Mouse (Mus musculus) yolk sac, embryonic 10.5 days (tissue): ENCODE data around the gene Rps6kc1.
"Not testable (repeated sequence)": the region's sequence is repeated elsewhere in the genome, so short reads cannot be mapped to it uniquely, and the experiment has no call there.

Experiments used
- DNase-seq: peaks from one replicate; pipeline ENCODE4 v3.0.0-alpha.2; 2017; ENCODE audit warnings: low spot score

The Rps6kc1 gene

GRCm38 (mm10) chr1:190911415-190912123 lies at the start of gene Rps6kc1:
Gene Rps6kc1 (minus strand): TSS chr1:190911770.
- DNase-seq = peak; percentile 85

- no peak for DNase-seq
Measured at GRCm38 (mm10) chr1:190958821-190959220, 47.3 kb upstream of the Rps6kc1 start.

GRCm38 (mm10) chr1:190953009-190953408 lies 41.4 kb upstream of the Rps6kc1 start:
- DNase-seq = no peak

- no peak for DNase-seq
Measured at GRCm38 (mm10) chr1:190951014-190951413, 39.4 kb upstream of the Rps6kc1 start.

GRCm38 (mm10) chr1:190948846-190949245 lies 37.3 kb upstream of the Rps6kc1 start:
- DNase-seq = no peak

GRCm38 (mm10) chr1:190948439-190948838 lies 36.9 kb upstream of the Rps6kc1 start:
- DNase-seq = no peak

GRCm38 (mm10) chr1:190947986-190948385 lies 36.4 kb upstream of the Rps6kc1 start:
- no peak for DNase-seq

- DNase-seq = peak; percentile 45
Measured at GRCm38 (mm10) chr1:190944109-190944760, 32.7 kb upstream of the Rps6kc1 start.

- DNase-seq = no peak
Measured at GRCm38 (mm10) chr1:190939803-190940202, 28.2 kb upstream of the Rps6kc1 start.

- DNase-seq = no peak
Measured at GRCm38 (mm10) chr1:190930181-190930580, 18.6 kb upstream of the Rps6kc1 start.

GRCm38 (mm10) chr1:190929010-190929695 lies 17.6 kb upstream of the Rps6kc1 start:
- DNase-seq = no peak

- DNase-seq = peak; percentile 97
Measured at GRCm38 (mm10) chr1:190928370-190929009, 16.9 kb upstream of the Rps6kc1 start.

- no peak for DNase-seq
Measured at GRCm38 (mm10) chr1:190927751-190928369, 16.3 kb upstream of the Rps6kc1 start.

GRCm38 (mm10) chr1:190927311-190927710 lies 15.7 kb upstream of the Rps6kc1 start:
- DNase-seq = no peak

- DNase-seq = not testable (repeated sequence)
Measured at GRCm38 (mm10) chr1:190924812-190925211, 13.2 kb upstream of the Rps6kc1 start, which contains the start of gene Angel2. Gene Angel2 (plus strand): TSS chr1:190925112.

GRCm38 (mm10) chr1:190919725-190920469 lies 8.3 kb upstream of the Rps6kc1 start:
- DNase-seq = no peak

GRCm38 (mm10) chr1:190918938-190919337 lies 7.4 kb upstream of the Rps6kc1 start:
- no peak for DNase-seq

GRCm38 (mm10) chr1:190912623-190913022 lies 1.1 kb upstream of the Rps6kc1 start:
- DNase-seq = no peak

- DNase-seq = no peak
Measured at GRCm38 (mm10) chr1:190910836-190911235, 734 bp downstream of the Rps6kc1 start.

- DNase-seq = no peak
Measured at GRCm38 (mm10) chr1:190904714-190905113, 6.9 kb downstream of the Rps6kc1 start.

GRCm38 (mm10) chr1:190904136-190904535 lies 7.4 kb downstream of the Rps6kc1 start:
- DNase-seq = no peak
